Mouse (Mus musculus) neural tube, embryonic 10.5 days (tissue): ENCODE results near the gene Tox2.

Experiments used
- DNase-seq: peaks from one replicate; pipeline ENCODE4 v3.0.0-alpha.2; 2017; ENCODE audit warnings: low spot score; ENCODE audit errors: extremely low spot score

Gene Tox2

GRCm38 (mm10) chr2:163202884-163203634 is at the start of gene Tox2:
TSS of gene Tox2 (plus strand) at chr2:163203125.
- peak; percentile 72 for DNase-seq

- DNase-seq = no peak
Observed at GRCm38 (mm10) chr2:163154673-163155072, 48.3 kb upstream of the Tox2 start.

- DNase-seq = no peak
Observed at GRCm38 (mm10) chr2:163158979-163159378, 43.9 kb upstream of the Tox2 start.

GRCm38 (mm10) chr2:163164461-163164990 is 38.4 kb upstream of the Tox2 start:
- no peak for DNase-seq

GRCm38 (mm10) chr2:163166067-163166805 is 36.7 kb upstream of the Tox2 start:
- DNase-seq = no peak

GRCm38 (mm10) chr2:163171891-163172290 is 31.0 kb upstream of the Tox2 start:
- no peak for DNase-seq

- DNase-seq = no peak
Observed at GRCm38 (mm10) chr2:163174066-163174465, 28.9 kb upstream of the Tox2 start.

- DNase-seq = no peak
Observed at GRCm38 (mm10) chr2:163175831-163176230, 27.1 kb upstream of the Tox2 start.

GRCm38 (mm10) chr2:163176502-163176901 is 26.4 kb upstream of the Tox2 start:
- no peak for DNase-seq

- no peak for DNase-seq
Observed at GRCm38 (mm10) chr2:163187552-163187951, 15.4 kb upstream of the Tox2 start.

- DNase-seq = no peak
Observed at GRCm38 (mm10) chr2:163189596-163189995, 13.3 kb upstream of the Tox2 start.

GRCm38 (mm10) chr2:163190004-163190441 is 12.9 kb upstream of the Tox2 start:
- peak; percentile 45 for DNase-seq

GRCm38 (mm10) chr2:163192485-163192884 is 10.4 kb upstream of the Tox2 start:
- DNase-seq = no peak

GRCm38 (mm10) chr2:163194015-163194414 is 8.9 kb upstream of the Tox2 start:
- no peak for DNase-seq

- DNase-seq = no peak
Observed at GRCm38 (mm10) chr2:163194543-163194942, 8.4 kb upstream of the Tox2 start.

GRCm38 (mm10) chr2:163195106-163195833 is 7.7 kb upstream of the Tox2 start:
- DNase-seq = no peak

GRCm38 (mm10) chr2:163195834-163196145 is 7.1 kb upstream of the Tox2 start:
- peak; percentile 72 for DNase-seq

- DNase-seq = peak; percentile 33
Observed at GRCm38 (mm10) chr2:163201897-163202296, 1.0 kb upstream of the Tox2 start.

- no peak for DNase-seq
Observed at GRCm38 (mm10) chr2:163202553-163202883, 407 bp upstream of the Tox2 start.

- DNase-seq = peak; percentile 67
Observed at GRCm38 (mm10) chr2:163203635-163204547, 966 bp downstream of the Tox2 start.
